Mouse (Mus musculus): Measurements from ENCODE around the gene Oosp2. TPM values are rescaled to one million over a fixed set of nuclear protein-coding genes. Genes with fewer than 3 reads are reported as not detected.

The Oosp2 gene
- polyA plus RNA-seq (2015; fragmentation: Nextera tagmentation; extraction: Ambion mirVana), result not detected in 2 replicates

DNA sequence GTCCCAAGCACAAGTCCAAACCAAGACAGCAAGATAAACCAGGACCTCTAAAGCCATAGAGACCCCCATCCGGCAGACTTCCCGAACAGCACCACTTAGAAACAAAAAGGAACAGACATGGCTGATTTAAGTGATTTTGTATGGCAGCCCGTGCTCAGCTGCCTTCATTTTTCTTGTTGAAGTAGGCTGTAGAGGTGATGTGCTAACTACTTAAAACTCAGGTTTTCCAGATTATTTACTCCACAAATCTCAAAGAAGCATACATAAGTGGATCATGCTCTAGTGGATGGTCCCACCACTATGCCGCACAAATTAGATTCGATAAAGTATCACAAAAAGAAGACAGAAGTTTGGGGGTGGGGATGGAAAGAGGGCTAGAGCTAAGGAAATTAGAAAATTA lies at the start of gene Oosp2:
Gene Oosp2, minus strand, starts transcription at position 101 of the 400 bp plus-strand sequence.
- no peak for ATAC-seq (ENCODE audit: insufficient number of reproducible peaks, low FRiP score, low TSS enrichment, low read depth)
- no peaks in the 10 kb centered on the region for H3K27me3 ChIP-seq

DNA sequence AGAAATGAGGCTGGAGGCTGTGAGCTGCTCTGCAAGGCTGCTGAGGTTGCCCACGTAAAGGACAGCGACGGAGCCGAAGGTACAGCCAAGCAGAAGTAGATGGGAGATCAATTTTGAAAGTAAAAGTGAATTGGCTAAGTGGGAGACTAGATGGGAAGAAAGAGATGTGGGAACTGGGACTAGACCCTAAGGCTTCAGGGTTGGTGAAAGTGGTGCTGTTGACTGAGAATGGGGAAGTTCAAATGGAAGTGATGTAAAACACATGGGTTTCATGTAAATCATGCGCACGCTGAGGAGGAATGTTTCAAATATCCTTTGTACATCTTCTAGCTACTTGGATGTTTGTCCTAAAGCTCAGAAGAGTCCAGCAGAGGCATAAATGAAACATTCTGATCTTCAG lies 38.0 kb upstream of the Oosp2 start:
- H3K27me3 ChIP-seq, result no peaks in the 10 kb centered on the region
- no peaks in the 10 kb centered on the region for H3K9me3 ChIP-seq (replicated peaks)
- H3K27ac ChIP-seq (replicated peaks), result no peak overlapping the region
- no peaks in the 10 kb centered on the region for H3K4me1 ChIP-seq
- H3K9ac ChIP-seq, result no peak overlapping the region
- H3K4me2 ChIP-seq (replicated peaks), result no peak overlapping the region
- no peak overlapping the region for H3K4me3 ChIP-seq (replicated peaks)
- WGBS, result 85% methylated on average over 6 of the region's 6 CpGs
- no peaks in the 10 kb centered on the region for H3K36me3 ChIP-seq
- no peak for ATAC-seq (ENCODE audit: insufficient number of reproducible peaks, low FRiP score, low TSS enrichment, low read depth)

More for the DNA sequence above, at the start of gene Oosp2:
- no peak within 1 kb of the TSS for H3K27ac ChIP-seq (replicated peaks)
- H3K4me3 ChIP-seq (replicated peaks), result no peak within 1 kb of the TSS
- no peak within 1 kb of the TSS for H3K9ac ChIP-seq
- no peaks in the 10 kb centered on the region for H3K36me3 ChIP-seq
- WGBS, result 90% methylated on average over 5 of the region's 5 CpGs
- H3K4me2 ChIP-seq (replicated peaks), result no peak within 1 kb of the TSS
- no peaks in the 10 kb centered on the region for H3K9me3 ChIP-seq (replicated peaks)
- no peaks in the 10 kb centered on the region for H3K4me1 ChIP-seq

DNA sequence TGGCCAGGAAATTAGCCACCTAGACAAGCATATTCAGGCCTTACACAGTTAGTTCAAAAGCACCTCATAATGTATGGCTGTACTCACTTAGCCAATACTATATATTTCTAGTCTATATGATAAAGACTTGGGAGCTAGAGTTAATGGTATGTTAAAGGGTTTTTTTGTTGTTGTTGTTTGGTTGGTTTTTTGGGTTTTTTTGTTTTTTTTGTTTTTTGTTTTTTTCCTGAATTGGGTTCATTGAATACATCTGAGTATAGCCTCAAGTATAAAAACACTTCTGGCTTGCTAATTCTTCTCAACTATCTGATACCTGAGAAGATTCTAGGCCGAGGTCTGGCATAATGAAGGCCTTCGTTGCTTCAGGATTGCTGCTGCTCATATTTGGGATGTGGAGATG lies 36.4 kb upstream of the Oosp2 start, which contains the start of gene Oosp3:
Gene Oosp3, plus strand, starts transcription at position 301 of the 400 bp plus-strand sequence.
- no peak within 1 kb of the TSS for H3K4me2 ChIP-seq (replicated peaks)
- no peaks in the 10 kb centered on the region for H3K9me3 ChIP-seq (replicated peaks)
- H3K9ac ChIP-seq, result no peak within 1 kb of the TSS
- no peaks in the 10 kb centered on the region for H3K36me3 ChIP-seq
- H3K27me3 ChIP-seq, result no peaks in the 10 kb centered on the region
- no peak within 1 kb of the TSS for H3K4me3 ChIP-seq (replicated peaks)
- no peak within 1 kb of the TSS for H3K27ac ChIP-seq (replicated peaks)
- WGBS, result 76% methylated on average over 2 of the region's 2 CpGs
- ATAC-seq (ENCODE audit: insufficient number of reproducible peaks, low FRiP score, low TSS enrichment, low read depth), result no peak
- no peaks in the 10 kb centered on the region for H3K4me1 ChIP-seq

DNA sequence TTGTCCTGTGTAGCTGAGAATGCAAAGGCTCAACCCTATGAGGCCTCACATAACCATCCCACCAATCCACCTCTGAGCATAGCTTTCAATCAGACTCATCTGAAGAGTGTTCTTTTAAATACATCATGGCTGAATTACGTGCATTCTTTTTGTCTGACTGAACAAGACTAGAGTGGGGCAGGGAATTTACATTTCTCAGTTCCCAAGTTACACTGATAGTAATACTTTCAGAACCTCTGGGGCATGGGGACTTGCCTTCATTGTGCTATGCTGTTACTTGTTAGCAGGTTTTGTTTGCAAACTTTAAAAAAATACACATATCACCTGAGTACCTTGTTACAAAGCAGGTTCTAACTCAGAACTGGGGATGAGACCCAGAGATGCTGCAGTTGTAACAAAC lies 31.1 kb upstream of the Oosp2 start:
- no peaks in the 10 kb centered on the region for H3K27me3 ChIP-seq
- H3K9me3 ChIP-seq (replicated peaks), result no peaks in the 10 kb centered on the region
- no peaks in the 10 kb centered on the region for H3K4me1 ChIP-seq
- no peaks in the 10 kb centered on the region for H3K36me3 ChIP-seq
- ATAC-seq (ENCODE audit: insufficient number of reproducible peaks, low FRiP score, low TSS enrichment, low read depth), result no peak
- no peak overlapping the region for H3K4me2 ChIP-seq (replicated peaks)
- H3K27ac ChIP-seq (replicated peaks), result no peak overlapping the region
- WGBS, result 50% methylated on average over 1 of the region's 1 CpGs
- H3K9ac ChIP-seq, result no peak overlapping the region
- H3K4me3 ChIP-seq (replicated peaks), result no peak overlapping the region

- Histone ChIP-seq H3K36me3 (no peaks in the 10 kb centered on the region), H3K4me2 (replicated peaks) (no peak within 1 kb of the TSS), H3K27ac (replicated peaks) (no peak within 1 kb of the TSS), H3K4me3 (replicated peaks) (no peak within 1 kb of the TSS), H3K9ac (no peak within 1 kb of the TSS), H3K27me3 (no peaks in the 10 kb centered on the region), H3K9me3 (replicated peaks) (no peaks in the 10 kb centered on the region), H3K4me1 (no peaks in the 10 kb centered on the region)
- WGBS, result 50% methylated on average over 5 of the region's 5 CpGs
- ATAC-seq (ENCODE audit: insufficient number of reproducible peaks, low FRiP score, low TSS enrichment, low read depth), result no peak
Observed at GRCm38 (mm10) chr19:11690839-11691238, 30.5 kb upstream of the Oosp2 start, which contains the start of gene Oosp1. Gene Oosp1 (minus strand): TSS chr19:11691150.

DNA sequence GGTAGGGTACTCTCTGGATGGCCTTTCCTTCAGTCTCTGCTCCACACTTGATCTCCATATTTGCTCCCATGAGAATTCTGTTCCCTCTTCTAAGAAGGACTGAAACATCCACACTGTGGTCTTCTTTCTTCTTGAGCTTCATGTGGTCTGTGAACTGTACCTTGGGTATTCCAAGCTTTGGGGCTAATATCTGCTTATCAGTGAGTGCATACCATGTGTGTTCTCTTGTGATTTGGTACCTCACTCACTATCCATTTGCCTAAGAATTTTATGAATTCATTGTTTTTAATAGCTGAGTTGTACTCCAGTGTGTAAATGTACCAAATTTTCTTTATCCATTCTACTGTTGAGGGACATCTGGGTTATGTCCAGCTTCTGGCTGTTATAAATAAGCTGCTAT lies 1.2 kb upstream of the Oosp2 start:
- no peaks in the 10 kb centered on the region for H3K36me3 ChIP-seq
- no peak for ATAC-seq (ENCODE audit: insufficient number of reproducible peaks, low FRiP score, low TSS enrichment, low read depth)
- no peak overlapping the region for H3K4me2 ChIP-seq (replicated peaks)
- H3K9me3 ChIP-seq (replicated peaks), result no peaks in the 10 kb centered on the region
- no peaks in the 10 kb centered on the region for H3K27me3 ChIP-seq
- no peak overlapping the region for H3K4me3 ChIP-seq (replicated peaks)
- no peak overlapping the region for H3K27ac ChIP-seq (replicated peaks)
- no peak overlapping the region for H3K9ac ChIP-seq
- H3K4me1 ChIP-seq, result no peaks in the 10 kb centered on the region

GRCm38 (mm10) chr19:11659142-11659541 lies 1.2 kb downstream of the Oosp2 start:
- Histone ChIP-seq H3K4me1 (no peaks in the 10 kb centered on the region), H3K36me3 (no peaks in the 10 kb centered on the region), H3K27me3 (no peaks in the 10 kb centered on the region), H3K9me3 (replicated peaks) (no peaks in the 10 kb centered on the region), H3K4me3 (replicated peaks) (no peak overlapping the region), H3K9ac (no peak overlapping the region), H3K4me2 (replicated peaks) (no peak overlapping the region), H3K27ac (replicated peaks) (no peak overlapping the region)
- ATAC-seq (ENCODE audit: insufficient number of reproducible peaks, low FRiP score, low TSS enrichment, low read depth), result no peak
- WGBS, result 62% methylated on average over 2 of the region's 2 CpGs

- Histone ChIP-seq H3K4me2 (replicated peaks) (no peak overlapping the region), H3K4me3 (replicated peaks) (no peak overlapping the region), H3K9ac (no peak overlapping the region), H3K36me3 (no peaks in the 10 kb centered on the region), H3K27ac (replicated peaks) (no peak overlapping the region), H3K4me1 (no peaks in the 10 kb centered on the region), H3K9me3 (replicated peaks) (no peaks in the 10 kb centered on the region), H3K27me3 (no peaks in the 10 kb centered on the region)
- no peak for ATAC-seq (ENCODE audit: insufficient number of reproducible peaks, low FRiP score, low TSS enrichment, low read depth)
- 73% methylated on average over 4 of the region's 4 CpGs for WGBS
Observed at GRCm38 (mm10) chr19:11649564-11649963, 10.8 kb downstream of the Oosp2 start.

DNA sequence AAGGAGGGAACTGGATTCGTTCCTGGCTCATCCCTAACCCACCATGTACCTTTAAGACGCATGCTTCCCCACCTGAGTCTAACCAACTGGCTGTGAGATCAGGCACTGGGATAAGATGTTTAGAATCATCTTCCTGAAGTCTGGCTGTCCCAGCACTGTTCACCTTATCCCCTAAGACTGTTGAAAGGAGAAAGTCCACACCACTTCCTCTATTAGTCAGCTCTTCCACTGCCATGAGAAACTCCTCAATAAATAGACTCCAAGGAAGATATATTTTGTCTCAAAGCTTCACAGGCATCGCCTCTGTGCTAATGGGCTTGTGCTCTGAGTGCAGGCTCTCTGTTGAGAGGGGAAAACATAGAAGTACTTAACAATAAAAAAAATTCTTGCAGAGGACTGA lies 14.2 kb downstream of the Oosp2 start:
- Histone ChIP-seq H3K27me3 (no peaks in the 10 kb centered on the region), H3K9ac (no peak overlapping the region), H3K4me1 (no peaks in the 10 kb centered on the region), H3K36me3 (no peaks in the 10 kb centered on the region), H3K4me2 (replicated peaks) (no peak overlapping the region), H3K9me3 (replicated peaks) (no peaks in the 10 kb centered on the region), H3K27ac (replicated peaks) (no peak overlapping the region), H3K4me3 (replicated peaks) (no peak overlapping the region)
- no peak for ATAC-seq (ENCODE audit: insufficient number of reproducible peaks, low FRiP score, low TSS enrichment, low read depth)
- WGBS, result 76% methylated on average over 3 of the region's 3 CpGs

DNA sequence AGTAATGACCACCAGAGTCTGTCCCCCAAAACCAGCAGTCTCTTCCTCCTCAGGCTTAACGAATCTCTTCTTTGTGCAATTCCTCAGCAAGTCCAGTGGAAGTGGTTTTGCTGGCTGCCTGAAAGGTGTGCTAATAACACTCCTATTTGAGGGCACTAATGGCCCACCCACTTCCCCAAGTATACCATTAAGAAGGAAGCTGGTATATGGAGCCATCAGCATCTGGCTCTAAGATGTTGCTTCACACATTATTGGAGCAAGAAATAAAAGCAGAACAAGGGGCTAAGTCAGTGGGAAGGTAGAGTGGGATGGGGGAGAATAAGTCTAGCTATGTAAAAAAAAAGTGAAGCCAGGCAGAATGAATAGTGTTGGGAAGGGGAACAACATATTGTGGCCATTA lies 19.6 kb downstream of the Oosp2 start, which contains the start of gene Ms4a3:
Gene Ms4a3, minus strand, starts transcription at position 120 of the 400 bp plus-strand sequence.
- Histone ChIP-seq H3K9me3 (replicated peaks) (no peaks in the 10 kb centered on the region), H3K4me2 (replicated peaks) (no peak within 1 kb of the TSS), H3K36me3 (no peaks in the 10 kb centered on the region), H3K4me3 (replicated peaks) (no peak within 1 kb of the TSS), H3K4me1 (no peaks in the 10 kb centered on the region), H3K27me3 (no peaks in the 10 kb centered on the region), H3K27ac (replicated peaks) (no peak within 1 kb of the TSS), H3K9ac (no peak within 1 kb of the TSS)
- whole genome bisulfite sequencing, result 64% methylated on average over 1 of the region's 1 CpGs
- no peak for ATAC-seq (ENCODE audit: insufficient number of reproducible peaks, low FRiP score, low TSS enrichment, low read depth)

- Histone ChIP-seq H3K36me3 (no peaks in the 10 kb centered on the region), H3K4me2 (replicated peaks) (no peak overlapping the region), H3K27me3 (no peaks in the 10 kb centered on the region), H3K4me1 (no peaks in the 10 kb centered on the region), H3K27ac (replicated peaks) (no peak overlapping the region), H3K9me3 (replicated peaks) (no peaks in the 10 kb centered on the region), H3K4me3 (replicated peaks) (no peak overlapping the region), H3K9ac (no peak overlapping the region)
- WGBS, result 63% methylated on average over 4 of the region's 4 CpGs
- no peak for ATAC-seq (ENCODE audit: insufficient number of reproducible peaks, low FRiP score, low TSS enrichment, low read depth)
Observed at GRCm38 (mm10) chr19:11639038-11639437, 21.3 kb downstream of the Oosp2 start.

DNA sequence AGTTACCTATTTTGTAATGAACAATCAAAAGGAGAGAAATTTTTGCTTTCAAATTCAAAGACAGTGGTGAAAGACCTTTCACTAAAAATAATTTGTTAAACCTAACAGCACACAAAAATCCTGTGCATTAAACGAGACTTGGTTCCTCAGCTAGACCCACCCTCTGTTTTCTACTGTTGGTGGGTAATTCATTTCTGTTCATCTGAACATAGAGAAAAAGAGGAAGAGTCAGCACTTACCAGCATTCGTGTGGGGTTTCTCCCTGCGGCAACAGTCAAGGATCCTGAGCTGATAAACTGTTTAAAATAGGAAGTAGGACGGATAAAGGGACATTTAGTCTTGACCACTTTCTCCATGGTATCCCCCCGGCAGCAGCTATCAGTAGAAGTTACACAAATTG lies 24.8 kb downstream of the Oosp2 start:
- no peak overlapping the region for H3K4me3 ChIP-seq (replicated peaks)
- no peak overlapping the region for H3K27ac ChIP-seq (replicated peaks)
- H3K4me1 ChIP-seq, result no peaks in the 10 kb centered on the region
- no peaks in the 10 kb centered on the region for H3K9me3 ChIP-seq (replicated peaks)
- H3K9ac ChIP-seq, result no peak overlapping the region
- no peaks in the 10 kb centered on the region for H3K36me3 ChIP-seq
- 74% methylated on average over 5 of the region's 5 CpGs for WGBS
- H3K4me2 ChIP-seq (replicated peaks), result no peak overlapping the region
- no peaks in the 10 kb centered on the region for H3K27me3 ChIP-seq
- ATAC-seq (ENCODE audit: insufficient number of reproducible peaks, low FRiP score, low TSS enrichment, low read depth), result no peak
